Mouse (Mus musculus): ENCODE results near the gene Grin2a. TPM values are rescaled to one million over a fixed set of nuclear protein-coding genes. Genes with fewer than 3 reads are reported as not detected.

Grin2a gene
- polyA plus RNA-seq, 1 experiment from 2014 or later = 0.44 TPM

- no peak for ATAC-seq (replicated peaks; ENCODE audit: insufficient number of reproducible peaks, insufficient read depth, low FRiP score, low read depth)
- 82% methylated on average over 1 of the region's 1 CpGs for WGBS
These were observed 32.9 kb downstream of the Grin2a start for GRCm38 (mm10) chr16:9962482-9962881.

GRCm38 (mm10) chr16:9959340-9959739 lies 36.0 kb downstream of the Grin2a start:
- no peak overlapping the region for H3K4me2 ChIP-seq
- H3K9ac ChIP-seq = no peak overlapping the region
- no peak overlapping the region for H3K4me3 ChIP-seq
- H3K36me3 ChIP-seq = no peaks in the 10 kb centered on the region
- no peaks in the 10 kb centered on the region for H3K9me3 ChIP-seq (replicated peaks)
- 57% methylated on average over 1 of the region's 1 CpGs for WGBS
- no peaks in the 10 kb centered on the region for H3K27me3 ChIP-seq
- H3K27ac ChIP-seq = no peak overlapping the region
- no peak for ATAC-seq (replicated peaks; ENCODE audit: insufficient number of reproducible peaks, insufficient read depth, low FRiP score, low read depth)
- no peaks in the 10 kb centered on the region for H3K4me1 ChIP-seq (replicated peaks)

More at GRCm38 (mm10) chr16:9962482-9962881, 32.9 kb downstream of the Grin2a start:
- Histone ChIP-seq H3K27ac (no peak overlapping the region), H3K4me2 (no peak overlapping the region), H3K4me3 (no peak overlapping the region), H3K9ac (no peak overlapping the region), H3K36me3 (no peaks in the 10 kb centered on the region), H3K4me1 (replicated peaks) (no peaks in the 10 kb centered on the region), H3K9me3 (replicated peaks) (no peaks in the 10 kb centered on the region), H3K27me3 (no peaks in the 10 kb centered on the region)

- H3K9me3 ChIP-seq (replicated peaks) = no peaks in the 10 kb centered on the region
- no peaks in the 10 kb centered on the region for H3K36me3 ChIP-seq
- H3K4me1 ChIP-seq (replicated peaks) = no peaks in the 10 kb centered on the region
- H3K9ac ChIP-seq = no peak overlapping the region
- no peaks in the 10 kb centered on the region for H3K27me3 ChIP-seq
- H3K4me2 ChIP-seq = no peak overlapping the region
- ATAC-seq (replicated peaks; ENCODE audit: insufficient number of reproducible peaks, insufficient read depth, low FRiP score, low read depth) = no peak
- no peak overlapping the region for H3K27ac ChIP-seq
- 46% methylated on average over 5 of the region's 5 CpGs for WGBS
- no peak overlapping the region for H3K4me3 ChIP-seq
These were observed 41.1 kb downstream of the Grin2a start for GRCm38 (mm10) chr16:9954266-9954665.

- Histone ChIP-seq H3K36me3 (no peaks in the 10 kb centered on the region), H3K27ac (no peak overlapping the region), H3K4me1 (replicated peaks) (no peaks in the 10 kb centered on the region), H3K9ac (no peak overlapping the region), H3K4me3 (no peak overlapping the region), H3K4me2 (no peak overlapping the region), H3K27me3 (no peaks in the 10 kb centered on the region), H3K9me3 (replicated peaks) (no peaks in the 10 kb centered on the region)
- no peak for ATAC-seq (replicated peaks; ENCODE audit: insufficient number of reproducible peaks, insufficient read depth, low FRiP score, low read depth)
- WGBS = 75% methylated on average over 5 of the region's 5 CpGs
These were observed 41.9 kb downstream of the Grin2a start for GRCm38 (mm10) chr16:9953396-9953831.

GRCm38 (mm10) chr16:9949250-9949649 lies 46.1 kb downstream of the Grin2a start:
- Histone ChIP-seq H3K27ac (no peak overlapping the region), H3K36me3 (no peaks in the 10 kb centered on the region), H3K4me1 (replicated peaks) (no peaks in the 10 kb centered on the region), H3K9ac (no peak overlapping the region), H3K27me3 (no peaks in the 10 kb centered on the region), H3K4me2 (no peak overlapping the region), H3K9me3 (replicated peaks) (no peaks in the 10 kb centered on the region), H3K4me3 (no peak overlapping the region)
- 59% methylated on average over 3 of the region's 3 CpGs for WGBS
- ATAC-seq (replicated peaks; ENCODE audit: insufficient number of reproducible peaks, insufficient read depth, low FRiP score, low read depth) = no peak

- H3K27ac ChIP-seq = no peak overlapping the region
- no peak for ATAC-seq (replicated peaks; ENCODE audit: insufficient number of reproducible peaks, insufficient read depth, low FRiP score, low read depth)
- H3K4me2 ChIP-seq = no peak overlapping the region
- H3K36me3 ChIP-seq = no peaks in the 10 kb centered on the region
- H3K4me1 ChIP-seq (replicated peaks) = no peaks in the 10 kb centered on the region
- no peak overlapping the region for H3K9ac ChIP-seq
- 72% methylated on average over 3 of the region's 3 CpGs for WGBS
- no peaks in the 10 kb centered on the region for H3K9me3 ChIP-seq (replicated peaks)
- H3K27me3 ChIP-seq = no peaks in the 10 kb centered on the region
- no peak overlapping the region for H3K4me3 ChIP-seq
These were observed 47.9 kb downstream of the Grin2a start for GRCm38 (mm10) chr16:9947430-9947829.

GRCm38 (mm10) chr16:9944836-9945235 lies 50.5 kb downstream of the Grin2a start:
- no peak overlapping the region for H3K4me3 ChIP-seq
- H3K36me3 ChIP-seq = no peaks in the 10 kb centered on the region
- ATAC-seq (replicated peaks; ENCODE audit: insufficient number of reproducible peaks, insufficient read depth, low FRiP score, low read depth) = no peak
- no peaks in the 10 kb centered on the region for H3K9me3 ChIP-seq (replicated peaks)
- H3K4me2 ChIP-seq = no peak overlapping the region
- no peak overlapping the region for H3K27ac ChIP-seq
- no peak overlapping the region for H3K9ac ChIP-seq
- H3K4me1 ChIP-seq (replicated peaks) = no peaks in the 10 kb centered on the region
- 64% methylated on average over 5 of the region's 5 CpGs for WGBS
- no peaks in the 10 kb centered on the region for H3K27me3 ChIP-seq

- no peak overlapping the region for H3K4me2 ChIP-seq
- H3K4me3 ChIP-seq = no peak overlapping the region
- ATAC-seq (replicated peaks; ENCODE audit: insufficient number of reproducible peaks, insufficient read depth, low FRiP score, low read depth) = no peak
- H3K27ac ChIP-seq = no peak overlapping the region
- no peaks in the 10 kb centered on the region for H3K27me3 ChIP-seq
- 37% methylated on average over 8 of the region's 8 CpGs for WGBS
- H3K4me1 ChIP-seq (replicated peaks) = no peaks in the 10 kb centered on the region
- no peaks in the 10 kb centered on the region for H3K9me3 ChIP-seq (replicated peaks)
- H3K36me3 ChIP-seq = no peaks in the 10 kb centered on the region
- H3K9ac ChIP-seq = no peak overlapping the region
These were observed 53.9 kb downstream of the Grin2a start for GRCm38 (mm10) chr16:9941306-9941930.

GRCm38 (mm10) chr16:9940716-9941115 lies 54.6 kb downstream of the Grin2a start:
- Histone ChIP-seq H3K27ac (no peak overlapping the region), H3K27me3 (no peaks in the 10 kb centered on the region), H3K4me1 (replicated peaks) (no peaks in the 10 kb centered on the region), H3K4me3 (no peak overlapping the region), H3K36me3 (no peaks in the 10 kb centered on the region), H3K9ac (no peak overlapping the region), H3K9me3 (replicated peaks) (no peaks in the 10 kb centered on the region), H3K4me2 (no peak overlapping the region)
- no peak for ATAC-seq (replicated peaks; ENCODE audit: insufficient number of reproducible peaks, insufficient read depth, low FRiP score, low read depth)
- WGBS = 73% methylated on average over 7 of the region's 7 CpGs

- no peaks in the 10 kb centered on the region for H3K4me1 ChIP-seq (replicated peaks)
- no peaks in the 10 kb centered on the region for H3K27me3 ChIP-seq
- no peak overlapping the region for H3K9ac ChIP-seq
- H3K9me3 ChIP-seq (replicated peaks) = no peaks in the 10 kb centered on the region
- no peak for ATAC-seq (replicated peaks; ENCODE audit: insufficient number of reproducible peaks, insufficient read depth, low FRiP score, low read depth)
- H3K4me2 ChIP-seq = no peak overlapping the region
- no peak overlapping the region for H3K4me3 ChIP-seq
- no peaks in the 10 kb centered on the region for H3K36me3 ChIP-seq
- 76% methylated on average over 3 of the region's 3 CpGs for WGBS
- no peak overlapping the region for H3K27ac ChIP-seq
These were observed 84.7 kb downstream of the Grin2a start for GRCm38 (mm10) chr16:9910672-9911071.

GRCm38 (mm10) chr16:9909225-9909624 lies 86.1 kb downstream of the Grin2a start:
- Histone ChIP-seq H3K27me3 (no peaks in the 10 kb centered on the region), H3K27ac (no peak overlapping the region), H3K9me3 (replicated peaks) (no peaks in the 10 kb centered on the region), H3K4me3 (no peak overlapping the region), H3K4me2 (no peak overlapping the region), H3K4me1 (replicated peaks) (no peaks in the 10 kb centered on the region), H3K36me3 (no peaks in the 10 kb centered on the region), H3K9ac (no peak overlapping the region)
- 68% methylated on average over 4 of the region's 4 CpGs for WGBS
- no peak for ATAC-seq (replicated peaks; ENCODE audit: insufficient number of reproducible peaks, insufficient read depth, low FRiP score, low read depth)

GRCm38 (mm10) chr16:9904443-9904842 lies 90.9 kb downstream of the Grin2a start:
- WGBS = 60% methylated on average over 6 of the region's 6 CpGs
- no peak for ATAC-seq (replicated peaks; ENCODE audit: insufficient number of reproducible peaks, insufficient read depth, low FRiP score, low read depth)
- H3K9ac ChIP-seq = no peak overlapping the region

More at GRCm38 (mm10) chr16:9904443-9904842, 90.9 kb downstream of the Grin2a start:
- Histone ChIP-seq H3K36me3 (no peaks in the 10 kb centered on the region), H3K4me2 (no peak overlapping the region), H3K27ac (no peak overlapping the region), H3K4me3 (no peak overlapping the region), H3K9me3 (replicated peaks) (no peaks in the 10 kb centered on the region), H3K27me3 (no peaks in the 10 kb centered on the region), H3K4me1 (replicated peaks) (no peaks in the 10 kb centered on the region)
